Mouse (Mus musculus): ENCODE measurements around the gene Phgdh. TPM values are rescaled to one million over a fixed set of nuclear protein-coding genes. Genes with fewer than 3 reads are reported as not detected.

Phgdh gene
- polyA plus RNA-seq, 1 experiment, result 3.6 TPM

DNA sequence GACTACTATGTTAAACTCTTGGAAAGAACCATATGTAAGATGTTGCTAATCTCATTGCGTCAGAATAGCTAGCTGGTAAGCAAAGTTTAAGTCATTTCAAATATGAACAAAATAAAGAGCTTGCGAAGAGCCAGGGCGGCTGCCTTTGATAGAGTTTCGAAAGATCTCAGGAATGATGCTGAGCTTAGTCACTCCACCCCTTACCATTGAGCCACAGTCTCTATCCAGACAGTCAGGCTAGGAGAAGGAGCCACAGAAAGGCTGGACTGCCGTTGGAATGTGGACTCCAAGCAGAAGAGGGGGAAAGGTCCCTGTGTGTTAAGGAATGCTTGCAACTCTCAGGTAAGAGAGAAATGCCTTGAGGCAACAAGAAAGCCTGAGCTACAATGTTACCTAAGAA, 35.2 kb upstream of the Phgdh start:
- H3K27me3 ChIP-seq (ENCODE audit: control insufficient read depth), result 0 out of 2 replicates have a peak, but pooled peaks cover 2% of the 10 kb centered on the region
- TF ChIP-seq GATA1 (IDR thresholded peaks at IDR 0.05; ENCODE audit: low read length) (no peak), TAL1 (IDR thresholded peaks at IDR 0.05; ENCODE audit: low read length) (no peak)

DNA sequence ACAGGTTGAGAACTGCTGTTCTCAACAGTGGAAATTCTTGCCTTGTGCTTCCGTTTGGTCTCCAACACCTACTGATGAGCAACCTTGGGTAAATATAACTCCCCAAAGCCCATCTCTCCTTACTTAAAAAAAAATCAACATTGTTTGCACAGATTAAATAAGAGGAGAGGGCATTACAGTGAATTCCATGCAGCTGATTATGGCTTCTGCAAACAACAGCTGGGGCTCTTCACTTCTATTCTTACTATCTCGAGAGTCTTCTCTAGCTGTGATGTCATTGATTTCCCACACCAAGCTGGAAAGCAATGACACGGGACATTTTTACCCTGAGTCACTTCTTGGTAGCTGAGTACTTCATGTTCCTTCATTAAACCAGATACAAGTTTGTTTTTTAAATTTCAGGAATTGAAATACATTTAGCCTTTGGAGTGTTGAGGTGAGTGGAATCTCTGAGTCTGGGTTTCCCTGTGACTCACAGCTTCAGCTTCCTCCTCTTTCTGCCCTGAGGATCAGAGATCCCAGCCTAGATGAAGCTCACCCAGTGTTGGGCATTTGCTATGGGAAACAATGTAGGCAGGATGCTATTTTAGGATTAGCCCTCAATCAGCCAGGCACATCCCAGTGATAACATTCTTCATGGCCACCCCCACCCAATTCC, 34.4 kb upstream of the Phgdh start:
- Histone ChIP-seq H3K36me3 (ENCODE audit: control insufficient read depth) (no peaks in the 10 kb centered on the region), H3K27me3 (ENCODE audit: control insufficient read depth) (0 out of 2 replicates have a peak, but pooled peaks cover under 1% of the 10 kb centered on the region), H3K9me3 (ENCODE audit: control insufficient read depth, low read length) (no peaks in the 10 kb centered on the region), H3K4me1 (ENCODE audit: control insufficient read depth) (no peaks in the 10 kb centered on the region), H3K4me3 (replicated peaks) (no peak overlapping the region)
- TF ChIP-seq TAL1 (IDR thresholded peaks at IDR 0.05; ENCODE audit: low read length) (no peak), GATA1 (IDR thresholded peaks at IDR 0.05; ENCODE audit: low read length) (no peak)

More for the DNA sequence above, 35.2 kb upstream of the Phgdh start:
- Histone ChIP-seq H3K9me3 (ENCODE audit: control insufficient read depth, low read length) (no peaks in the 10 kb centered on the region), H3K4me3 (replicated peaks) (no peak overlapping the region), H3K4me1 (ENCODE audit: control insufficient read depth) (no peaks in the 10 kb centered on the region), H3K36me3 (ENCODE audit: control insufficient read depth) (no peaks in the 10 kb centered on the region)

DNA sequence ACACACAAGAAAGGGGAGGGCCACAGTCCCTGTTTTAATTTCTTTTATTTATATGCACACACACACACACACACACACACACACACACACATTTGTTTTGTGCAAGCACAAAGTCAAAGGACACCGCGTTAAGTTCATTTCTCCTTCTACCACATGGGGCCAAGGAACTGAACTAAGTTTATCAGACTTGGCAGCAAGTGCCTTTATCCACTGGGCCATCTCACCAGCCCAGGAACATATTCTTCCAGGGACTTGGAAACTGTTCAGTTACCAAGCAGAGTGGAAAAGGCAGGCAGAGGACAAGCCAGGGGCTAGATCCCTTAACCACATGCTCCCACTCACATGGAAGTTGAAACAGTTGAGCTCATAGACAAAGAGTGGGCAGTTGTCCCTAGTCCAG, 29.0 kb upstream of the Phgdh start:
- TF ChIP-seq TAL1 (IDR thresholded peaks at IDR 0.05; ENCODE audit: low read length) (no peak), GATA1 (IDR thresholded peaks at IDR 0.05; ENCODE audit: low read length) (no peak)
- H3K4me1 ChIP-seq (ENCODE audit: control insufficient read depth), result no peaks in the 10 kb centered on the region
- no peaks in the 10 kb centered on the region for H3K36me3 ChIP-seq (ENCODE audit: control insufficient read depth)
- no peaks in the 10 kb centered on the region for H3K27me3 ChIP-seq (ENCODE audit: control insufficient read depth)
- no peak overlapping the region for H3K4me3 ChIP-seq (replicated peaks)
- no peaks in the 10 kb centered on the region for H3K9me3 ChIP-seq (ENCODE audit: control insufficient read depth, low read length)

DNA sequence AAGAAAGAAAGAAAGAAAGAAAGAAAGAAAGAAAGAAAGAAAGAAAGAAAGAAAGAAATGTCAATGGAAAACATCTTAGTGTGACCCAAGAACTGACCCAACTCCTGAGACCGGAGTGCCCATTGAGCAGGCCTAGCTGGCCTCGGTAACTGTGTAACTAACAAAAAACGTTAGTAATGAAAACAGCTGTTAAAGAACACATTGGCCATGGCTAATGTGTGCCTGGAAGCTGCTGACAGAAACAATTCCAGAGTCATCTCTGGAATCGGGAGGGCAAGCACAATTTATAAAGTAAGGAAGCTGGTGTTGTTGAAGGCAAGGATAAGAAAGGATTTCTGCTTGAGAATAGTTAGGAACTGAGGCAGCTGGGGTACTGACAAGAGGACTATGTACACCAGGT, 28.5 kb upstream of the Phgdh start:
- no peak for TF ChIP-seq GATA1 (IDR thresholded peaks at IDR 0.05; ENCODE audit: low read length)
- TF ChIP-seq TAL1 (IDR thresholded peaks at IDR 0.05; ENCODE audit: low read length), result no peak
- H3K27me3 ChIP-seq (ENCODE audit: control insufficient read depth), result no peaks in the 10 kb centered on the region
- H3K36me3 ChIP-seq (ENCODE audit: control insufficient read depth), result no peaks in the 10 kb centered on the region
- H3K4me3 ChIP-seq (replicated peaks), result no peak overlapping the region
- H3K9me3 ChIP-seq (ENCODE audit: control insufficient read depth, low read length), result no peaks in the 10 kb centered on the region
- no peaks in the 10 kb centered on the region for H3K4me1 ChIP-seq (ENCODE audit: control insufficient read depth)

DNA sequence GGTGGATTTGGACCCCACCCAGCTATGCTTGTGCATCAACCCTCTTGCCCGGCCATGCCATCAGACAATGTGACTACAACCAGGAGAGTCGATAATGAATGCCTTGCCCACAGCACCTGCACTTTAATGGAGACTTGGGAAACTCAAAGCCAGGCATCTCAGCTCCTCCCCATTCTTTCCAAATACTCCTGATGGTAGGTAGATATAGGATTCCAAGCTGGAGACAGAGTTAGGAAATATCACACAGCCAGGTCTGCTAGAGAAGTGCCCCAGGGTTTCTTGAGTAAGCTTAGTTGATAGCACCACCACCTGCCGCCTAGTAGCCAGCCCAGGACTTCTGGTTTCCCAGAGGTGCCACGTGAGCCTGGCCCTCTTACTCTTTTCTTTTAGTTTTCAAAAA, 27.0 kb upstream of the Phgdh start:
- Histone ChIP-seq H3K36me3 (ENCODE audit: control insufficient read depth) (no peaks in the 10 kb centered on the region), H3K4me3 (replicated peaks) (no peak overlapping the region), H3K27me3 (ENCODE audit: control insufficient read depth) (no peaks in the 10 kb centered on the region), H3K9me3 (ENCODE audit: control insufficient read depth, low read length) (no peaks in the 10 kb centered on the region), H3K4me1 (ENCODE audit: control insufficient read depth) (no peaks in the 10 kb centered on the region)
- TF ChIP-seq GATA1 (IDR thresholded peaks at IDR 0.05; ENCODE audit: low read length) (no peak), TAL1 (IDR thresholded peaks at IDR 0.05; ENCODE audit: low read length) (no peak)

DNA sequence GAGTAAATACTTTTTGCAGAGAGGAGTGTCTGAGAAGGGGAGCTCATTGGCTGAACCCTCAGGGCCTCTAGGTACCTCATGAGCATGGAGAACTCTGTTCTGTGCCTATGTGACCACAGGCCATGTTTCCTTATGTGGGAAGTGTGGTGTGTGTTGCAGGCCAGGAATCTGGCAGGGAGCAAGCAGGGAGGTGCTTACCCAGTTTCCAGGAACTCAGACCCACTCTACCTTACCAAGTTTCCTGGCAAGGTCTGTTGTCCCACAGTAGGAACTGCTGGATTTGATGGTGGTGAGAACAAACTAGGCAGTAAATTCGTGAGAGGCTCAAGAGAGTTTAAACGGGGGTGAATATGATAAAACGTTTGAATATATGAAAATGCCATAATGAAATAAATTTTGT, 26.3 kb upstream of the Phgdh start:
- Histone ChIP-seq H3K4me1 (ENCODE audit: control insufficient read depth) (no peaks in the 10 kb centered on the region), H3K27me3 (ENCODE audit: control insufficient read depth) (no peaks in the 10 kb centered on the region), H3K36me3 (ENCODE audit: control insufficient read depth) (no peaks in the 10 kb centered on the region), H3K4me3 (replicated peaks) (no peak overlapping the region), H3K9me3 (ENCODE audit: control insufficient read depth, low read length) (no peaks in the 10 kb centered on the region)
- TF ChIP-seq GATA1 (IDR thresholded peaks at IDR 0.05; ENCODE audit: low read length) (no peak), TAL1 (IDR thresholded peaks at IDR 0.05; ENCODE audit: low read length) (no peak)

DNA sequence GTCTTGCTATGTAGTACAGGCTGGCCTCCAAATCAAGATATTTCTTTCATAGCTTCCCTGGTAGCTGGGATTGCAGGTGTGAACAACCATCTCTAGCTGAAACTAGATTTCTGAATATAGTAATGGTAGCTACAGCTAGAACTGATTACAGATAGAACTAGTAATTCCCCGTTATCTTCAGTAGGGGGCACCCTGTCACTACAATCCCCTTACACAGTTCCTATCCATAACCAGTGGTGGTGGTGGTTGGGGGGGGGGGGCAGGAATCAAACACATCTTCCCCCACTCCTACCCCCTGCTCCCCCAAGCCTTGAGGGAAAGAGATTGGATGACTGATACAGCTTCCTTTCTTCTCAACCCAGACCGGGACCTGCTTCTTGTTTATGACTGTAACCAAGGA, 23.0 kb upstream of the Phgdh start:
- no peaks in the 10 kb centered on the region for H3K36me3 ChIP-seq (ENCODE audit: control insufficient read depth)

DNA sequence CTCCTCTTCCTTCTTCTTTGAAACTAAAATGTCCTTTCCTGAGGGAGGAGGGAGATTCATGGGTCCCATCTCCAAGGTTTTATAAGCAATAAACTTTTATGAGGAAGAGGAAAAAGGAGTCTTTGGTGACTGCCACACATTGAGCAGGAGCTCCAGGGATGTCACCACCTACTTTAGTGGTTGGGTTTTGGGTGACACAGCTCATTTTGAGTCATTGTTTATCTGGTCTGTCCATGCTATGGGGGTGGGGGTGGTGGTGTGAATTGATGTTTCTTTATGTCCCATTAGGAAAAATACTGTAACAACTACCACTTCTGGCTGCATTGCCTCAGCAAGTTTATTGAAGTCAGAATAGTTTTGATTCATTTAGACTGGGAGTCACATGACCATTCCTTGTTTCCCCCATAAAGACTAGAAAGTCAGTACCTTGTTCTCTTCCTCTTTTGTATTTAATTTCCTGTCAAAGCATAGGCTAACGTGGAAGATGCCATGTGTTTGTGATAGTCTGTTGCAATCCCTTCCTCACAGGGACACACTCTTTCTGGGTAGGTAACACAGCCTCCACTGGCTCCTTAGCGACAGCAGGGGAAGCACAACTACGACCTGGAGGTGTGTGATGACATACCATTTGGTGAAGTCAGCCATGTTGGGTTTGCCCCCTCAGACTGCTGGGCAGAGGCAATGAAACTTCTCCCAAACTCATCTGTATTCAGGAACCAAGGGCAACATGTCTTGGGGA, 17.0 kb upstream of the Phgdh start:
- no peaks in the 10 kb centered on the region for H3K27me3 ChIP-seq (ENCODE audit: control insufficient read depth)
- H3K4me1 ChIP-seq (ENCODE audit: control insufficient read depth), result no peaks in the 10 kb centered on the region
- H3K36me3 ChIP-seq (ENCODE audit: control insufficient read depth), result no peaks in the 10 kb centered on the region
- TF ChIP-seq TAL1 (IDR thresholded peaks at IDR 0.05; ENCODE audit: low read length) (no peak), GATA1 (IDR thresholded peaks at IDR 0.05; ENCODE audit: low read length) (no peak)
- H3K9me3 ChIP-seq (ENCODE audit: control insufficient read depth, low read length), result no peaks in the 10 kb centered on the region
- H3K4me3 ChIP-seq (replicated peaks), result no peak overlapping the region

More for the DNA sequence above, 23.0 kb upstream of the Phgdh start:
- H3K4me1 ChIP-seq (ENCODE audit: control insufficient read depth), result no peaks in the 10 kb centered on the region
- H3K27me3 ChIP-seq (ENCODE audit: control insufficient read depth), result no peaks in the 10 kb centered on the region
- no peak overlapping the region for H3K4me3 ChIP-seq (replicated peaks)
- no peak for TF ChIP-seq GATA1 (IDR thresholded peaks at IDR 0.05; ENCODE audit: low read length)
- no peak for TF ChIP-seq TAL1 (IDR thresholded peaks at IDR 0.05; ENCODE audit: low read length)
- H3K9me3 ChIP-seq (ENCODE audit: control insufficient read depth, low read length), result no peaks in the 10 kb centered on the region

DNA sequence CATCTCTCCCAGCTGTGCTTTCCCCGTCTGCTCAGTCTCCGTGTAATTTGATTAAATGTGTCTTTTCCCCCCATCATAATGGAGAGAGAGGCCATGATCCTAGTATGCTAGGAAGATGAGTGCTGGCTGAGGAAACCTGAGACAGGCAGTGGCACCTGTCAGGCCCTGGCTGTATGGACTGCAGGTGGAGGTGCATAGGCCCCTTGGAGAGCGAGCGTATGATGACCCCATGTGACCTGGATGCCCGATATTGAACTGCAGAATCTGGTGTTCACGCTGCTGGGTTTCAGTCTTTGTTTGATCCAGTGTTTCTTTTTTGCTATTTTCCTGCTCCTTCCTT, 16.2 kb upstream of the Phgdh start:
- H3K4me3 ChIP-seq (replicated peaks), result no peak overlapping the region
- TF ChIP-seq GATA1 (IDR thresholded peaks at IDR 0.05; ENCODE audit: low read length) (no peak), TAL1 (IDR thresholded peaks at IDR 0.05; ENCODE audit: low read length) (no peak)
- H3K36me3 ChIP-seq (ENCODE audit: control insufficient read depth), result no peaks in the 10 kb centered on the region
- no peaks in the 10 kb centered on the region for H3K4me1 ChIP-seq (ENCODE audit: control insufficient read depth)
- no peaks in the 10 kb centered on the region for H3K9me3 ChIP-seq (ENCODE audit: control insufficient read depth, low read length)
- H3K27me3 ChIP-seq (ENCODE audit: control insufficient read depth), result no peaks in the 10 kb centered on the region

All from erythroblast, embryonic 14.5 days (primary cell).